Comparison of ENCODE assay signal across 8 mouse cellular contexts in the genomic region with DNA sequence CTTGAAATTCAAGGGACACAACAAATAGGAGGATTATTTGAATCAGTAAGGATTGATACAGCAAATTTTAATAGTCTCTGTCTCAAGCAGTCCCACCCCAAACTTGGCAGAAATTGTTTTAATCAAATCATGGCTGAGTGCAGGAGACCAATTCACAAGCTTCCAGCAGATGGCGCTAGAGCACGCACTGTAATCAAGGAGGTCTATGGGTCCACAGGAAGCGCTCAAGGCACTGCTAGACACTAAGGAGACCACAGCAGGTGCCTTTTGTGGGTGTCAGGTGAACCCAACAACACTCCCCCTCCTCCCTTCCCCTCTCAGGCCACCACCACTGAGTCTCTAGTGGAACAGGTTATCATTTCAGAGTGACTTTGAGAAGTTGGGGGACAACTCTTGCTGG.
DNase-seq lines count a peak whose midpoint lies in the region; ATAC-seq and TF ChIP-seq lines count a peak whose summit lies in the region.
"Had no signal": no experiment of that assay in that cellular context is flagged by ENCODE, and none has a peak within 500 bp of the region (broad histone marks: within the 10 kb centered on the region; RNA-seq: fewer than 3 reads in every experiment).

No protein-coding gene starts in this region.

- no peak overlapping the region for H3K4me3 ChIP-seq in MEL (ENCODE audit: control insufficient read depth in 1 of 2, insufficient read depth in 1 of 2, low read depth in 2 of 2, low read length in 2 of 2)
- no peak overlapping the region for H3K4me3 ChIP-seq in embryonic facial prominence, embryonic 10.5 days
- H3K4me3 ChIP-seq in heart, postnatal 0 days (ENCODE audit: low read depth, low read length): no peak overlapping the region
- no peak overlapping the region for H3K4me3 ChIP-seq in small intestine, adult 2 months (ENCODE audit: low read depth, low read length)

- no peak for TF ChIP-seq EP300 in MEL (IDR thresholded peaks at IDR 0.05; ENCODE audit: low read depth in 1 of 2, low read length in 2 of 2)
- no peak for TF ChIP-seq EP300 in heart, postnatal 0 days (IDR thresholded peaks at IDR 0.05; ENCODE audit: low read depth)

- peaks cover 0 to under 1% of the 10 kb centered on the region in 2 experiments; a peak in 1 of 4 replicates for H3K36me3 ChIP-seq in MEL (ENCODE audit: control insufficient read depth in 1 of 2, insufficient read depth in 2 of 2, low read length in 2 of 2)
- no peaks in the 10 kb centered on the region for H3K36me3 ChIP-seq in embryonic facial prominence, embryonic 10.5 days (replicated peaks)
- no peaks in the 10 kb centered on the region for H3K36me3 ChIP-seq in heart, postnatal 0 days (replicated peaks; ENCODE audit: control insufficient read depth, insufficient read depth, low read length)
- no peaks in the 10 kb centered on the region for H3K36me3 ChIP-seq in small intestine, adult 2 months (ENCODE audit: control insufficient read depth, insufficient read depth, low read length)

- H3K4me1 ChIP-seq in MEL (ENCODE audit: control insufficient read depth in 1 of 2, insufficient read depth in 2 of 2, low read length in 2 of 2): peaks cover 0 to under 1% of the 10 kb centered on the region in 2 experiments; a peak in 2 of 4 replicates
- H3K4me1 ChIP-seq in embryonic facial prominence, embryonic 10.5 days: no peaks in the 10 kb centered on the region
- H3K4me1 ChIP-seq in heart, postnatal 0 days (ENCODE audit: control insufficient read depth, insufficient read depth): no peaks in the 10 kb centered on the region
- no peaks in the 10 kb centered on the region for H3K4me1 ChIP-seq in small intestine, adult 2 months (ENCODE audit: control insufficient read depth, insufficient read depth, insufficient read length, low read length)

- no peaks in the 10 kb centered on the region for H3K27me3 ChIP-seq in MEL (ENCODE audit: control insufficient read depth in 1 of 2, insufficient read depth in 2 of 2, low read length in 2 of 2)
- H3K27me3 ChIP-seq in embryonic facial prominence, embryonic 10.5 days (replicated peaks; ENCODE audit: low read depth, poor library complexity, severe bottlenecking): no peaks in the 10 kb centered on the region
- no peaks in the 10 kb centered on the region for H3K27me3 ChIP-seq in heart, postnatal 0 days (ENCODE audit: control insufficient read depth, insufficient read depth, low read length)
- no peaks in the 10 kb centered on the region; the same call in 1 of the 2 replicates for H3K27me3 ChIP-seq in small intestine, adult 2 months (ENCODE audit: control insufficient read depth, insufficient read depth, low read length)

- H3K9me3 ChIP-seq in MEL (replicated peaks; ENCODE audit: insufficient read depth, low read length): no peaks in the 10 kb centered on the region
- no peaks in the 10 kb centered on the region for H3K9me3 ChIP-seq in embryonic facial prominence, embryonic 10.5 days
- no peaks in the 10 kb centered on the region for H3K9me3 ChIP-seq in heart, postnatal 0 days (replicated peaks; ENCODE audit: control insufficient read depth, low read length)

- WGBS in embryonic facial prominence, embryonic 10.5 days: 4% methylated on average over 3 of the region's 3 CpGs
- WGBS in heart, postnatal 0 days: 5% methylated on average over 3 of the region's 3 CpGs
- WGBS in small intestine, adult 2 months: 3% methylated on average over 3 of the region's 3 CpGs

- H3K9ac ChIP-seq in MEL (ENCODE audit: control insufficient read depth, low read depth, low read length, poor library complexity, severe bottlenecking): no peak overlapping the region
- H3K9ac ChIP-seq in heart, postnatal 0 days (replicated peaks; ENCODE audit: low read depth, low read length): no peak overlapping the region

- DNase-seq in MEL (ENCODE audit: low read depth, low spot score): peak; percentile 75
- peak; percentile 79 for DNase-seq in adrenal gland, postnatal 10 days
- DNase-seq in embryonic facial prominence, embryonic 10.5 days (ENCODE audit: low spot score): peak; percentile 75
- DNase-seq in heart, postnatal 0 days (ENCODE audit: low spot score): peak; percentile 51
- peak; percentile 75 to 82 for DNase-seq in layer of hippocampus, postnatal 14 days (ENCODE audit: low spot score in 2 of 2)
- peak; percentile 66 for DNase-seq in lung, postnatal 36 days

- no peak overlapping the region for H3K4me2 ChIP-seq in heart, postnatal 0 days (ENCODE audit: low read depth, low read length)

- H3K79me2 ChIP-seq in MEL (ENCODE audit: control insufficient read depth, insufficient read depth, low read length, poor library complexity): no peaks in the 10 kb centered on the region

- H3K27ac ChIP-seq in MEL (ENCODE audit: control insufficient read depth, low read depth, low read length): no peak overlapping the region
- no peak overlapping the region for H3K27ac ChIP-seq in embryonic facial prominence, embryonic 10.5 days (replicated peaks)
- H3K27ac ChIP-seq in heart, postnatal 0 days (ENCODE audit: low read depth): no peak overlapping the region
- no peak overlapping the region for H3K27ac ChIP-seq in small intestine, adult 2 months (ENCODE audit: insufficient read depth, low read depth, low read length)
- H3K27ac ChIP-seq: macrophage had no signal

- TF ChIP-seq RAD21 in MEL (IDR thresholded peaks at IDR 0.05; ENCODE audit: low read depth, low read length): peak; percentile 83

- peak; percentile 85 to 90 (median 89) for TF ChIP-seq CTCF in MEL (IDR thresholded peaks at IDR 0.05 in 2 of 3, conservative IDR thresholded peaks at IDR 0.05 in 1 of 3; ENCODE audit: control insufficient read depth in 1 of 3, insufficient read depth in 1 of 3, low read depth in 2 of 3, low read length in 3 of 3, poor library complexity in 1 of 3, severe bottlenecking in 1 of 3)
- TF ChIP-seq CTCF in heart, postnatal 0 days (IDR thresholded peaks at IDR 0.05; ENCODE audit: low read depth): peak; percentile 85
- TF ChIP-seq CTCF in small intestine, adult 2 months (IDR thresholded peaks at IDR 0.05; ENCODE audit: extremely low read depth, insufficient read length, insufficient replicate concordance, low read depth, low read length): peak; percentile 77; the same call in 1 of the 2 replicates

- TF ChIP-seq POLR2A in MEL (IDR thresholded peaks at IDR 0.05; ENCODE audit: control insufficient read depth in 1 of 2, insufficient read depth in 1 of 2, low read depth in 1 of 2, low read length in 2 of 2, poor library complexity in 1 of 2): no peak
- no peak for TF ChIP-seq POLR2A in small intestine, adult 2 months (IDR thresholded peaks at IDR 0.05; ENCODE audit: low read depth, low read length)

- no peak for ATAC-seq in heart, postnatal 0 days (ENCODE audit: insufficient read depth, low read depth)

TF ChIP-seq in MEL, 35 proteins besides CTCF, POLR2A, EP300 and RAD21:
- TF ChIP-seq ELF1 (IDR thresholded peaks at IDR 0.05; ENCODE audit: low read depth, low read length): no peak
- TF ChIP-seq KAT2A (conservative IDR thresholded peaks at IDR 0.05; ENCODE audit: low read depth, low read length): no peak
- no peak for TF ChIP-seq TAL1 (IDR thresholded peaks at IDR 0.05; ENCODE audit: low read length)
- peak; percentile 72 for TF ChIP-seq SMC3 (IDR thresholded peaks at IDR 0.05; ENCODE audit: low read depth, low read length)
- no peak for TF ChIP-seq MAZ (IDR thresholded peaks at IDR 0.05; ENCODE audit: low read depth, low read length)
- peak; percentile 59 for TF ChIP-seq ZC3H11A (IDR thresholded peaks at IDR 0.05; ENCODE audit: low read depth, low read length)
- TF ChIP-seq USF1 (IDR thresholded peaks at IDR 0.05; ENCODE audit: low read depth, low read length): no peak
